Mouse (Mus musculus): Measurements from ENCODE around the gene Chrng. TPM values are rescaled to one million over a fixed set of nuclear protein-coding genes. Genes with fewer than 3 reads are reported as not detected.
A peak's percentile ranks its signal among the peaks of the same experiment; 100 is the strongest.

Gene Chrng
- total RNA-seq, 2 experiments from 2014 or later = 0.30 TPM; not detected in 1

DNA sequence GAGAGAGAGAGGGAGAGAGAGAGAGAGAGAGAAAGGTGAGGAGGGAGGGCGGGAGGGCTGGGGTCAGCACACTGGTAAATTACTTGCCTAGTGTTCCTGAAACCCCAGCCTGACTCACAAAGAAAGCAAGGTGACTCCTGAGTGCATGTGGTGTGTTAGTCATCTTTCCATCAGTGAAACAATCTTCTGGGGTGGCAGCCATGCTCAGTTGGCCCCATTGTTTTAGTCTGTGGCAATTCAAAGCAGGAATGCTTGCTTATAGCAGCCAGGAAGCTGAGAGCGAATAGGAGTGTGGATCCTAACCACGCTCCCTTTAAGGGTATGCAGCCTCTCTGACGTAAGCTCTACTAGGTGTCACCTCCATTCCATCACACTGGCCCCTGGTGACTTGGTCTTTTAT is 50.7 kb downstream of the Chrng start:
- no peak for DNase-seq

DNA sequence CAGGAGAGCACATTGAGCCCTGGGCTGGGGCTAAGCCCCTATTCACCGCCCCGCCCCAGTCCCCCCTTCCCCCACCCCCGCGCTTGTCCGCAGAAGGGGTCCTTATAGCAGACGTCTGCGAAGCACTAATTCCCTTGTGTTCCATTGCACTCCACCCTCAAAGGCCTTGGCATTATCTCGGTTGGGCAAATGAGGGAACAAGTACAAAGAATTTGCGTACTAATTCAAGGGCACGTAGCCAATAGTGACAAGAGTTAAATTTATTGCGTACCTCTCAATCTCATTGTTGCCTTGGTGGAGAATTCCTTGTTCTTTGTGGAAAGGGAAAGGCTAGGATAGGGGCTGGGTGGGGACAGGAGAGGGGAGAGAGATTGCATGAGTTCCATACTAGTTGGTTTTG is 53.2 kb downstream of the Chrng start:
- peak; percentile 65 for DNase-seq

DNA sequence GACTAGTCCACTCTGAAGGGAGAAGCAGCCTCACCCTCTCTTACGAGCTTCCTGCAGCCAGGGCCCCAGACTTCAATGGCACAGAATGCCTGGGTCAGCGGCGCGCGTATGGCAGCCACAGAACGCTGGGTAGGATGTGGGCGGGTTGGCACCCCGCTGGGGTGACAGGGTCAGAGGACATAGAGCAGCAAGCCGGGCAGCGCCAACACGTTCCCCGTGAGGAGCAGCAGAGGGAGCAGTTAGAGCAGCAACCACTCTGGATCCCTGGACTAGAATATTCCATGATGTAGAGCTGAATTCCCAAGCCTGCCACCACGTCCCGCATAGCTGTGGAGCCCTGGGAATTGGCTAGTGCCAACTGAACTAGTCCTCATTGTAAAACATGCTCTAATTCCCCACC is 54.0 kb downstream of the Chrng start:
- DNase-seq = peak; percentile 70

DNA sequence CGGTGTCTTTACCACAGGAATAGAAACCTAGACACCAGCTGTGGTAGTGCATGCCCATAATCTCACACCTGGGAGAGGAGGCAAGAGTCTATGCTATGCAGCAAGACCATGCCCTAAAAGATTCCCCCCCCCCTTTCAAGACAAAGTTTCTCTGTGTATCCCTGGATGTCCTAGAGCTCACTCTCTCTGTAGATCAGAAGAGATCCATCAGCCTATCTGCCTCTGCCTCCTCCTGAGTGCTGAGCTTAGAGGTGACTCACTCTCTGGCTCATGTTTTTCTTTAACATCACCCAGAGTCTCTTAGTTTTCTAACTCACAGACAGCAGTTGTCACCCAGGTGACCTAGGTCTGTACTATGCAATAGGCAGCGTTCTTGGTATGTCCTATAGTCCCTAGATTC is 54.9 kb downstream of the Chrng start:
- DNase-seq = no peak

Other genes with a start within 250 kb of the Chrng start
- not detected for gene Alppl2, start 114.7 kb upstream of the Chrng start, total RNA-seq (2021)
- gene Alpi, start 103.1 kb upstream of the Chrng start, total RNA-seq (2021) = not detected
- gene Akp3, start 79.7 kb upstream of the Chrng start, total RNA-seq (2021) = not detected
- gene Ecel1, start 48.1 kb upstream of the Chrng start, total RNA-seq (2021) = 10 to 100 TPM in 1 of 2 experiments, 1 to 10 TPM in 1; 2.4 to 10.1 TPM
- not detected for gene Prss56, start 21.3 kb upstream of the Chrng start, total RNA-seq (2021)
- under 1 TPM; 0.27 to 0.97 TPM for gene Chrnd, start 14.1 kb upstream of the Chrng start, total RNA-seq (2021)
- 10 to 100 TPM; 90.6 to 91.7 TPM for gene Eif4e2, start 9.3 kb downstream of the Chrng start, total RNA-seq (2021)
- 100 to 1,000 TPM; 121 to 185 TPM for gene Efhd1, start 59.7 kb downstream of the Chrng start, total RNA-seq (2021)
- gene Gigyf2, start 122.3 kb downstream of the Chrng start, total RNA-seq (2021) = 10 to 100 TPM; 57.5 to 70.6 TPM
- not detected for gene Kcnj13, start 190.1 kb downstream of the Chrng start, total RNA-seq (2021)